Mouse (Mus musculus): ENCODE measurements around the gene Mmp7. TPM values are rescaled to one million over a fixed set of nuclear protein-coding genes. Genes with fewer than 3 reads are reported as not detected.

Gene Mmp7
- polyA plus RNA-seq, 1 experiment from 2014 or later, result 0.27 TPM

DNA sequence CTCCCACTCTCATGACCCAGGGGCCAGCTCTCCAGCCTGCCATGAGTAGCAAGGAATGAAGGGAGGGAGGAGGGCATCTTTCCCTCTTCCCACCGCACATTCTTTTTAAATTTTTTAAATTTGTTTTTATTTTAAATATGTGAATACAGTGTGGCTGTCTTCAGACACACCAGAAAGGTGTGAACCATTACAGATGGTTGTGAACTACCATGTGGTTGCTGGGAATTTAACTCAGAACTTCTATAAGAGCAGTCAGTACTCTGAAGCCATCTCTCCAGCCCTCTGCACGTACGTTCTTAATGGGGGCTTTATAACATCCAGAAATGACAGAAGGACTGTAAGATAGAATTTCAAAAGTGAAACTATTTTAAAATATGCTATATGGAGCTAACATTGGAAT lies 57.0 kb downstream of the Mmp7 start:
- no peaks in the 10 kb centered on the region for H3K27me3 ChIP-seq (ENCODE audit: control insufficient read depth, insufficient read depth, low read length)
- no peak for DNase-seq (ENCODE audit: low spot score)
- H3K4me2 ChIP-seq (replicated peaks; ENCODE audit: low read depth), result no peak overlapping the region
- H3K4me1 ChIP-seq (replicated peaks; ENCODE audit: control insufficient read depth, insufficient read depth), result no peaks in the 10 kb centered on the region
- no peak for ATAC-seq (ENCODE audit: low FRiP score, low TSS enrichment)
- H3K9ac ChIP-seq (ENCODE audit: low read length), result no peak overlapping the region
- no peak overlapping the region for H3K27ac ChIP-seq (replicated peaks)
- no peak for TF ChIP-seq EP300 (optimal IDR thresholded peaks at IDR 0.05)
- TF ChIP-seq CTCF (IDR thresholded peaks at IDR 0.05; ENCODE audit: low read depth), result no peak
- WGBS, result 77% methylated on average over 3 of the region's 3 CpGs
- H3K4me3 ChIP-seq (ENCODE audit: low read depth, low read length), result no peak overlapping the region
- no peaks in the 10 kb centered on the region for H3K9me3 ChIP-seq (ENCODE audit: control insufficient read depth, low read length)
- no peaks in the 10 kb centered on the region for H3K36me3 ChIP-seq (ENCODE audit: control insufficient read depth, insufficient read depth, low read length)

Other genes with a start within 250 kb of the Mmp7 start
- gene Mmp3, start 246.3 kb upstream of the Mmp7 start, polyA plus RNA-seq (2015; fragmentation: Nextera tagmentation; extraction: Ambion mirVana), result 0.10 TPM in 1 of 2 replicates, not detected in the other
- gene Mmp10, start 189.7 kb upstream of the Mmp7 start, polyA plus RNA-seq (2015; fragmentation: Nextera tagmentation; extraction: Ambion mirVana), result not detected in 2 replicates
- 0.16 TPM in 2 replicates for gene Mmp8, start 133.6 kb upstream of the Mmp7 start, polyA plus RNA-seq (2015; fragmentation: Nextera tagmentation; extraction: Ambion mirVana)
- not detected in 2 replicates for gene Mmp27, start 120.7 kb upstream of the Mmp7 start, polyA plus RNA-seq (2015; fragmentation: Nextera tagmentation; extraction: Ambion mirVana)
- gene Mmp20, start 63.9 kb upstream of the Mmp7 start, polyA plus RNA-seq (2015; fragmentation: Nextera tagmentation; extraction: Ambion mirVana), result not detected in 2 replicates
- gene Tmem123, start 72.0 kb downstream of the Mmp7 start, polyA plus RNA-seq (2015; fragmentation: Nextera tagmentation; extraction: Ambion mirVana), result 117 and 121 TPM in 2 replicates
- gene Birc2, start 145.0 kb downstream of the Mmp7 start, polyA plus RNA-seq (2015; fragmentation: Nextera tagmentation; extraction: Ambion mirVana), result 17.2 and 20.0 TPM in 2 replicates
- gene Birc3, start 181.1 kb downstream of the Mmp7 start, polyA plus RNA-seq (2015; fragmentation: Nextera tagmentation; extraction: Ambion mirVana), result 5.1 and 5.2 TPM in 2 replicates